Mouse (Mus musculus): ENCODE measurements at regions not wholly inside any gene's neighbourhood (a gene's known extent, or its start where the extent isn't known, plus 50 kb on each side); places are given as distances from the start of the nearest gene placed in this dataset.

GRCm38 (mm10) chr4:153098591-153098990 lies 384.0 kb downstream of the Ajap1 start:
- TF ChIP-seq CTCF (IDR thresholded peaks at IDR 0.05; ENCODE audit: low read depth) = no peak
- no peak for TF ChIP-seq EP300 (IDR thresholded peaks at IDR 0.05; ENCODE audit: low read depth)
